Mouse (Mus musculus): ENCODE measurements at regions not wholly inside any gene's neighbourhood (a gene's known extent, or its start where the extent isn't known, plus 50 kb on each side); places are given as distances from the start of the nearest gene placed in this dataset.

DNA sequence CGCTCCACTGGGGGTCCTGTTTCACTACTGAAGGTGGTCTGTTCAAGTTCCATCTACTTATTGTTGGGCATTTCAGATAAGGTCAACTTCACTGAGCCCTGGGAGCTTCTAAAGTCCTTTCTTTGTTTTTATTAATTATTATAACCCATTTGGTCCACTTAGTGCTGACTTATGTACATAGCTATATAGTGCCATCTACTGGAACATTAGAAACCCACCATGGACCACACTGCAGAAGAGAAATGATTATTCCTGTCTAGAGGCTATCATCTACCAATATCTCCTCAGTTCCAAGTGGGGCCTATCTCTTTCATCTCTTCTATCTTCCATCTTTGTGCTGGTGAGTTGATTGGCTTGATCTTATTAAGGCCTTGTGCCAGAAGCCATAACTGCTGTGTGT is 294.8 kb downstream of the Gm9008 start:
- Histone ChIP-seq H3K27ac (no peak overlapping the region), H3K4me3 (no peak overlapping the region)
- TF ChIP-seq CTCF (IDR thresholded peaks at IDR 0.05): peak; percentile 39
- no peak for DNase-seq (ENCODE audit: extremely low spot score in 1 of 2, low spot score in 2 of 2)
- intact Hi-C loops (cut with DNase I): no loop called here

All from left cerebral cortex, adult 2 months (tissue).